Mouse (Mus musculus): ENCODE measurements at regions not wholly inside any gene's neighbourhood (a gene's known extent, or its start where the extent isn't known, plus 50 kb on each side); places are given as distances from the start of the nearest gene placed in this dataset.

GRCm38 (mm10) chr9:11192183-11192582 lies 287.6 kb upstream of the Cntn5 start:
- no peak for TF ChIP-seq USF2 (conservative IDR thresholded peaks at IDR 0.05; ENCODE audit: low read depth, low read length)
- no peak for TF ChIP-seq JUND (conservative IDR thresholded peaks at IDR 0.05; ENCODE audit: low read depth, low read length)
- no peak for TF ChIP-seq ZMIZ1 (IDR thresholded peaks at IDR 0.05; ENCODE audit: low read depth, low read length)
- no peak for TF ChIP-seq TBP (conservative IDR thresholded peaks at IDR 0.05; ENCODE audit: low read depth, low read length)
- no peak for TF ChIP-seq JUN (IDR thresholded peaks at IDR 0.05; ENCODE audit: insufficient read depth, low read depth, low read length)
- TF ChIP-seq ZNF384 (IDR thresholded peaks at IDR 0.05; ENCODE audit: low read depth, low read length): no peak
- no peak for TF ChIP-seq ELF1 (IDR thresholded peaks at IDR 0.05; ENCODE audit: low read depth, low read length)
- no peak for TF ChIP-seq ZC3H11A (IDR thresholded peaks at IDR 0.05; ENCODE audit: low read depth, low read length)
- no peak for TF ChIP-seq GABPA (IDR thresholded peaks at IDR 0.05; ENCODE audit: insufficient replicate concordance, low read depth, low read length)
- TF ChIP-seq RCOR1 (conservative IDR thresholded peaks at IDR 0.05; ENCODE audit: low read depth, low read length): no peak
- no peak for TF ChIP-seq MEF2A (IDR thresholded peaks at IDR 0.05; ENCODE audit: borderline replicate concordance, low read depth, low read length)
- TF ChIP-seq SMC3 (IDR thresholded peaks at IDR 0.05; ENCODE audit: low read depth, low read length): no peak
- TF ChIP-seq NRF1 (IDR thresholded peaks at IDR 0.05; ENCODE audit: low read depth, low read length): no peak
- no peak for TF ChIP-seq IRF4 (IDR thresholded peaks at IDR 0.05; ENCODE audit: low read depth, low read length)
- no peak for TF ChIP-seq TCF12 (IDR thresholded peaks at IDR 0.05; ENCODE audit: low read depth, low read length)
- no peak for TF ChIP-seq MAZ (IDR thresholded peaks at IDR 0.05; ENCODE audit: low read depth, low read length)
- TF ChIP-seq CHD1 (IDR thresholded peaks at IDR 0.05; ENCODE audit: low read depth, low read length): no peak

GRCm38 (mm10) chr9:11145799-11146198 lies 241.2 kb upstream of the Cntn5 start:
- Histone ChIP-seq H3K27ac (ENCODE audit: insufficient read depth, low read depth) (no peak overlapping the region), H3K36me3 (replicated peaks in 1 of 2; ENCODE audit: control insufficient read depth in 1 of 2, insufficient read depth in 1 of 2, low read length in 1 of 2) (no peaks in the 10 kb centered on the region), H3K27me3 (replicated peaks) (no peaks in the 10 kb centered on the region), H3K4me1 (ENCODE audit: control insufficient read depth in 1 of 2, insufficient read depth in 2 of 2) (no peaks in the 10 kb centered on the region), H3K9me3 (replicated peaks; ENCODE audit: low read length) (no peaks in the 10 kb centered on the region), H3K79me2 (replicated peaks; ENCODE audit: control insufficient read depth, extremely low read depth, insufficient read depth, poor library complexity, severe bottlenecking) (no peaks in the 10 kb centered on the region), H3K4me3 (replicated peaks in 1 of 3; ENCODE audit: low read depth in 2 of 3, low read length in 2 of 3, poor library complexity in 1 of 3) (no peak overlapping the region), H3K9ac (ENCODE audit: insufficient read depth, low read depth) (no peak overlapping the region), H3K4me2 (ENCODE audit: insufficient read depth, low read depth, poor library complexity, severe bottlenecking) (no peak overlapping the region)
- DNase-seq (ENCODE audit: extremely low read depth): no peak
- dilution Hi-C loops (cut with MboI; ENCODE audit: extremely low pct_ligation_motif_present, extremely low pct_unique_long_range_greater_than_20kb, low sequenced_read_pairs) (no loop called here), in situ Hi-C loops (cut with MboI; ENCODE audit: low pct_ligation_motif_present, low pct_unique_long_range_greater_than_20kb, low sequenced_read_pairs) (no loop called here)
- TF ChIP-seq HCFC1 (IDR thresholded peaks at IDR 0.05; ENCODE audit: low read depth, low read length) (no peak), E2F4 (IDR thresholded peaks at IDR 0.05; ENCODE audit: insufficient replicate concordance, low read depth, low read length) (no peak), USF1 (IDR thresholded peaks at IDR 0.05; ENCODE audit: low read depth, low read length) (no peak), MEF2A (IDR thresholded peaks at IDR 0.05; ENCODE audit: borderline replicate concordance, low read depth, low read length) (no peak), SMC3 (IDR thresholded peaks at IDR 0.05; ENCODE audit: low read depth, low read length) (no peak), MAZ (IDR thresholded peaks at IDR 0.05; ENCODE audit: low read depth, low read length) (no peak), KAT2A (IDR thresholded peaks at IDR 0.05; ENCODE audit: insufficient replicate concordance, low read length) (no peak), USF2 (conservative IDR thresholded peaks at IDR 0.05; ENCODE audit: low read depth, low read length) (no peak), PAX5 (IDR thresholded peaks at IDR 0.05; ENCODE audit: low read length) (no peak), ETS1 (conservative IDR thresholded peaks at IDR 0.05; ENCODE audit: low read depth, low read length) (no peak), GABPA (IDR thresholded peaks at IDR 0.05; ENCODE audit: insufficient replicate concordance, low read depth, low read length) (no peak), MAX (IDR thresholded peaks at IDR 0.05; ENCODE audit: low read length) (no peak), SIN3A (IDR thresholded peaks at IDR 0.05; ENCODE audit: low read length) (no peak), TCF12 (IDR thresholded peaks at IDR 0.05; ENCODE audit: low read depth, low read length) (no peak), ELF1 (IDR thresholded peaks at IDR 0.05; ENCODE audit: low read depth, low read length) (no peak), ZC3H11A (IDR thresholded peaks at IDR 0.05; ENCODE audit: low read depth, low read length) (no peak), MXI1 (IDR thresholded peaks at IDR 0.05; ENCODE audit: low read depth, low read length) (no peak), RCOR1 (conservative IDR thresholded peaks at IDR 0.05; ENCODE audit: low read depth, low read length) (no peak), MAFK (IDR thresholded peaks at IDR 0.05; ENCODE audit: insufficient replicate concordance, low read length) (no peak), JUND (conservative IDR thresholded peaks at IDR 0.05; ENCODE audit: low read depth, low read length) (no peak)

More at GRCm38 (mm10) chr9:11192183-11192582, 287.6 kb upstream of the Cntn5 start:
- no peak overlapping the region for H3K27ac ChIP-seq (ENCODE audit: insufficient read depth, low read depth)
- no peaks in the 10 kb centered on the region for H3K27me3 ChIP-seq (replicated peaks)
- H3K4me1 ChIP-seq (ENCODE audit: control insufficient read depth in 1 of 2, insufficient read depth in 2 of 2): no peaks in the 10 kb centered on the region
- no peak overlapping the region for H3K4me2 ChIP-seq (ENCODE audit: insufficient read depth, low read depth, poor library complexity, severe bottlenecking)
- DNase-seq (ENCODE audit: extremely low read depth): no peak
- dilution Hi-C loops (cut with MboI; ENCODE audit: extremely low pct_ligation_motif_present, extremely low pct_unique_long_range_greater_than_20kb, low sequenced_read_pairs) (no loop called here), in situ Hi-C loops (cut with MboI; ENCODE audit: low pct_ligation_motif_present, low pct_unique_long_range_greater_than_20kb, low sequenced_read_pairs) (no loop called here)
- no peaks in the 10 kb centered on the region for H3K79me2 ChIP-seq (replicated peaks; ENCODE audit: control insufficient read depth, extremely low read depth, insufficient read depth, poor library complexity, severe bottlenecking)
- no peaks in the 10 kb centered on the region for H3K36me3 ChIP-seq (replicated peaks in 1 of 2; ENCODE audit: control insufficient read depth in 1 of 2, insufficient read depth in 1 of 2, low read length in 1 of 2)
- H3K9me3 ChIP-seq (replicated peaks; ENCODE audit: low read length): no peaks in the 10 kb centered on the region
- H3K9ac ChIP-seq (ENCODE audit: insufficient read depth, low read depth): no peak overlapping the region
- H3K4me3 ChIP-seq (replicated peaks in 1 of 3; ENCODE audit: low read depth in 2 of 3, low read length in 2 of 3, poor library complexity in 1 of 3): no peak overlapping the region
